Mouse (Mus musculus) liver (tissue): Measurements from ENCODE around the gene Cgn.

Experiments used
- DNase-seq: peaks from one replicate; pipeline ENCODE4 v3.0.0-alpha.2; 2020; ENCODE audit warnings: mixed read lengths

Cgn gene

DNA sequence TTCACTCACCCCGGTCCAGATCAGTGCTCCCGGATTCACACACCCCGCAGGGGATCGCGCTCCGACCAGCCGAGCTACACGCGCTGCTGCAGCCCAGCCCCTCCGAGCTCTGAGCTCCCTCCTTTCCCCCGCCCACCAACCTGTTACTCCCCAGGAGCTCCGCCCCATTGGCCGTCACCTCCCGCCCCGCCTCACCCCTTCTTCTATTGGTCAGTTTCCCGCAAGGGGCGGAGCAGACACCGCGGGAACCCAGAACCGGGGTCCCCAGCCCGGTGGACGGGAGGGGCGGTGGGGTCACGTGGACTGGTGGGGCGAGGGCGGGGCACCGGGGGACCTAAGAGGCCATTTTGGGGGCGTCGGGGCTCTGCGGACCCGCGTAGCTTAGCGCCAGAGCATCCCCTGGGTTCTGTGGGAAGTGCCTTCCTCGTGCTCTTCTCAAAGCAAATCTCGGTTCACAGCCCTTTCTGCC lies at the start of gene Cgn:
Gene Cgn, minus strand, starts transcription at position 126 of the 469 bp plus-strand sequence.
- DNase-seq = peak; percentile 90

DNA sequence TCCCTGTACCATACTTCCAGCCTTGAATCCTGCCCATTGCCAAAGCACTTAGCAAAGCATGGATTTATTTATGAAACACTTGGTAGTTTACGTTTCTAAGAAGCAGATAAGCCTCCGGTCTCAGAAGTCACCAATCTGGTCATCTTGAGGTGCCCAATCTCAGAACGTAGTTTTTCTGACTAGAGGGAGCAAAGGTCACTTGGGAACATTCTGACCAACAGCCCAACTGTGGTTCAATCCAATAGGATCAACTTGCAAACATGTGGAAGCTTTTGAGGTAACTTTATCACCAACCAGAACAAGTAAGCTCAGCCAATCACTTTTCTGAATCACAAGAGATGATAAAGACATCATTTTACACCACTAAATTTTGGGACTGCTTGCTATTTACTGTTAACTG lies 49.1 kb upstream of the Cgn start:
- no peak for DNase-seq

DNA sequence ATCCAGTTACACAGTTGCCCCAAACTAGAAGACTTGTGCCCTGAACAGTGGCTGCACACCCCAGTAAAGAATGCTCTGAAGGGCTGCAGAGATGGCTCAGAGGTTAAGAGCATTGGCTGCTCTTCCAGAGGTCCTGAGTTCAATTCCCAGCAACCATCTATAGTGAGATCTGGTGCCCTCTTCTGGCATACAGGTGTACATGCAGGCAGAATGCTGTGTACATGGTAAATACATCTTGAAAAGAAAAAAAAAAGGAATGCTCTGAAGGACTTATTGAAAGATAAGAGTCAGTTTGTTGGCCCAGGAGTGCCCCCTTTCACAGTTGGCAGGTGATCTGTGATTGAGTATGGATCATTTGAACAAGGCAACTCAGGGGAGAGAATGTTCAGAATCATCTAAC lies 47.1 kb upstream of the Cgn start:
- no peak for DNase-seq

DNA sequence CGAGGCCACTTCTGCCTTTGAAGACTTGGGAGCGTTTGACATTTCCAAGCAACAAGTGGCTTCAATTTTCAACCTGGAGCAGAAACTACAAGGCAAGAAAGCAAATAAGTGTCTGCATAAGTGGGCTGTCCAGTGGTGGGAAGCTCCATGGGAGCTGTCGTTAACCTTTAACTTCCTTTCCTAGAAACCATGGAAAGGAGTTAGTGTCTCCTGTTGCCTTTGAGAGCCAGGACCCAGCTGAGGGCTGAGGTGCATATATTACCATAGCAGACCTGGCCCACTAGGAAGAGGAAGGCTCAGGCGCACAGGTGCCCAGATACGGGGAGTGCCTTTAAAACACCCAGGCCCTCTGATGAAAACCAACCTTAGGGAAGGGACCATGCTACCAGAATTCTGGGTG lies 46.4 kb upstream of the Cgn start:
- no peak for DNase-seq

DNA sequence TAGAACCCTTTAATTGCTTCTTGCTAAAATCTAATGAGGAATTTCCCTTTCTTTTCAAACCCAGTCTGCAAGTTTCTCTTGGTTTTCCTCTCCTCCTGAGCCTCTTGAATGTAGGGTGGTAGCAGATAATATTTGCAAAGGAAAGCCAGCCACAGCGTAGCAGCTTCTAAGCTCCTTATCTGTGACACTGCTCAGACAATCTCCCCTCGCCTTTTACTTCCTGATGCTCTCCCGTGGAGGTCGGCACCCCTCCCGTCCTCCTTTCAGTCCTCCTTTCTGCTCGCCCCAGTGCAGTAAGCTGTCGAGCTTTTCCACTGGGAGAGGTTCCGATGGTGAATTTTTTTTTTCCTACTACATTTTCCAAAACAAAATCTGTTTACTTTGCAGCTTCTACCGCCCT lies 45.8 kb upstream of the Cgn start:
- DNase-seq = peak; percentile 24

DNA sequence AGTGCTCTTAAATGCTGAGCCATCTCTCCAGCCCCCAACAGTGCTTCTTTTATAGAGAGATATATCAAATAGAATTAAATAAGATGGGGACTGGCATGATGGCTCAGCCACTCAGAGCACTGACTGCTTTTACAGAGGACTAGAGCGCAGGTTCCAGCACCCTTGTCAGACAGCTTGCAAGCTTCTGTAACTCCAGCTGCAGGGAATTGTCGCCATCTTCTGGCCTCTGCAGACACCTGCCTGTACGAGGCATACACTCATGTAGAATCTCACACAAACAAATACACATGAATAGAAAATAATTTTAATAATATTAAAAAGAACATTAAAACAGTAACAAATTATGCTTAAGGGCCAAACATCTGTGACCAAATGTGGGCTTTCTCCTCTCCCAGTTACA lies 37.8 kb upstream of the Cgn start:
- DNase-seq = no peak

DNA sequence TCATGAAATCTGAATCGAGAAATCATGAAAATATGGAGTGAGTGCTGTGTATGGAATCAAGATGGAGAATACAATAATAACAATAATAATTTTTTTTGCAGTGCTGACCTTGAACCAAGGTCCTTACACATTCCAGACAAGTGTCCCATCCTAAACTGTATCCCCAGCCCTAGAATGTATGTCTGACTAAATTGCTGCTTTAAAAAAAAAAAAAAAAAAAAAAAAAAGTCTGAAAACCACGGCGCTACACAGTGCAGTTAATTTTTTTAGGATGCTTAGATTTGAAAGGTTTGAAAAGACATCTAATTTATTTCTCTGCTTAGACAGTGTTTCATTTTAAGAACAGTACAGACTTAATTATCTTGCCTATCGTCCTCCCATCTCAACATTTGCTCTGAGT lies 35.8 kb upstream of the Cgn start:
- no peak for DNase-seq

DNA sequence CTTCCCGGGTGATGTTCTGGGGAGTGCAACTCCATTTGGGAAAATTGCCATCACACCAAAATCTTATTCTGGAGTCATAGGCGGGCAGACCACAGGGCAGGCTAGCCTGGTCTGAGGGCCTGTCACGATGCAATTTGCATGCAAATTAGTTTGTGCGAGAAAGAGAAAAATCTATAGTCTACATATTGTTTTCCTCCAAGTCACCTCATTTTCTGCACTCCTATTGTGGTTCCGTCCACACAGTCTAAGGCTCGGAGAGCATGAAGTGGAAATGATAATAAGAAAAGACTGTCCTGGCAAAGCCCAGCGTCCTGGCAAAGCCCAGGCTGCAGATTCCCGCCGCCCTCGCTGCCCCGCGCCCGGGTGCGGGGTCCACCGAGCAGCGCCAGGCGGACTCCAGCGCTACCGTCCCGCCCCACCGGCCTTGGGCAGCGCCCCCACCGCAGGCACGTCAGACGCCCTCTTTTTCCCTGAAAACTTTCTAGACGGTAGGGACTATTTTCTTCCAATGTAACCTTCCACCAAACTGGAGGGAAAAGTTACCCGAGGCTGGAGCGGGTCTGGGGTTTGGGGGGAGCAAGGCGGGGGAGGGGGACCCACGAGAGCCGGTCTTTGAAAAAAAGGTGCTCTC lies 34.8 kb upstream of the Cgn start:
- peak; percentile 50 for DNase-seq

DNA sequence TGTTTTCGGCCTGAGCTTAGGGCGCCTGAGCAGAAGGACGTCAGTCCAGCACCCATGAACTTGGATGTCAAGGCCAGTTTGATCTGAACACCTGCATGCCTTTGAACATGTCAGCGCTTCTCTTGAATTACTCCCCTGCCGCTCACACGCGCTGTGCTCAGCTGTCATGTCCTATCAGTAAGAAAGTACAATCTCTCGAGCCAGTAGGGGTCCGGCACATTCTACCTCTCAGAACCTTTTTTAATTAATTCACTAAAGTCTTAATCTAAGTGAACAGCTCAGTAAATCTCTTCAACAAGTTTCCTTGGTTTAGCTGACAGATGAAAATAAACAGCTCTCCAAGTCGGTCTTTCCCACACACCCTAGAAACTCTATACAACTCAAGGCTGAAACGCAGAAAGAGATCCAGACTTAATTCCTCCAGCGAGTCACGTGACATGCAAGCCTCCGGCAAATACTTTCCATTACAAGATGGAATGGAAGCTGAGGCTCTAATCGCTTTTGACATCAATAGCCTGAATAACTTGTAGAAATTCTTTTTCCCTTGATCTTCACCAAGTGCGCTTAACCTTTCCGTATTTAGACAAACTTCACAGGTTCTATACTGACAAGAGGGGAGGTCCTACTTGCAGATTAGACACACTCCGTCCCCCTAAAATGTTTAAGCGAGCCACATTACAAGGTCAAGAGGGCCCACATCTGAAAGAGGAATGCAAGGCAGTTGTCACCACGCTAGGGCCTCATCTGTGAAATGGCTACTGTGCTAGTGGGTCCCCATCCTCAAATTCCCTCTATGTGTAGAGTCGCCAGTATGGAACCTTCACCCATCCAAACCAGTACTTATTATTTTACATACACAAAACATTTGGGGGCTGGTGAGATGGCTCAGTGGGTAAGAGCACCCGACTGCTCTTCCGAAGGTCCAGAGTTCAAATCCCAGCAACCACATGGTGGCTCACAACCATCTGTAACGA lies 33.4 kb upstream of the Cgn start:
- DNase-seq = no peak

DNA sequence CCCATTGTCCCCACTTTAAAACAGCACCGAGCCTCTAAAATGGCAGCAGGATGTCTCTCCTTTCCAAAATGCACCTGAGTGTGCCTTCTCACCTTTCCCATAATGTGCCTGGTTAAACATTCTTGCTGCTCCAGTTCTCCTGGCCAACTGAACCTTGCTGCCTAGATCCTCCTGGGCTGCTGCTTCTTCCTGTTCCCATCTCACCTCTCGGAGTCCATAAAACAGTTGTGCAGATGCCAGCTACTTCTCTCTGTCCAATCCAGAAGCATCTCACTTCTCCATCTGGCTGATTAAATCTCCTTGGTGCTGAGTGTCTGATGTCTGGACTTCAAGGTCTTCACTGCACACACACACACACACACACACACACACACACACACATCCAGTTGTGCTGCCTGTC lies 31.4 kb upstream of the Cgn start:
- no peak for DNase-seq

DNA sequence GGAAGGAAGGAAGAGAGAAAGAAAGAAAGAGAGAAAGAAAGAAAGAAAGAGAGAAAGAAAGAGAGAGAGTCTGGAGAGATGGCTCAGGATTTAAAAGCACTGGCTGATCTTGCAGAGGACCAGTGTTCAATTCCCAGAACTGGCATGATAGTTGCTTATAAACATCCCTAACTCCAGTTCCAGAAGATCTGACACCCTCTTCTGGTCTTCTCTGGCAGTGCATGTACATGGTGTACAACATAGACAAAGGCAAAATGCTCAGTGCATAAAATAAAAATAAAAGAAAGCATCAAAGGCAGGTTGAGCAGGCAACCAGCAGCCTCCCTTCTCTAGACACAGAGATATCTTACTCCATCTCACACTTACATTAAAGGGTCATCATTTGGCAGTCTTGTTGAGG lies 29.3 kb upstream of the Cgn start:
- DNase-seq = no peak

DNA sequence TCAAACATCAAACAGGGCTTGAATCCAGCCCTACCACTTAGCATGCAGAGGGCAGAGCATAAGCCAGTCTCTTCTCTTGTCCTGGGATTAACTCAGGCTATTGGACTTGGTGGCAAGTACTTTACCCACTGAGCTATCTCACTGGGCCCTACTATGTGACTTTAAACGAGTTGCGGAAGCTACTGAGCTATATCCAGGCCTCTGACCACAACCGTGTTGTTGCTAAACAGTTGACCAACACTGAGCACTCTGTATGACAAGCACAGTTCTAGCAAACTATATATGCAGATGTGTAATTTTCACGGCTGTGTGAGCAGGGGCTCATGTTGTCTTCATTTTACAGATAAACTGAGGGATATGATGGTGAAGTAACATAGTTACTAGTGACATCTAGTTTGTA lies 28.4 kb upstream of the Cgn start:
- DNase-seq = no peak

DNA sequence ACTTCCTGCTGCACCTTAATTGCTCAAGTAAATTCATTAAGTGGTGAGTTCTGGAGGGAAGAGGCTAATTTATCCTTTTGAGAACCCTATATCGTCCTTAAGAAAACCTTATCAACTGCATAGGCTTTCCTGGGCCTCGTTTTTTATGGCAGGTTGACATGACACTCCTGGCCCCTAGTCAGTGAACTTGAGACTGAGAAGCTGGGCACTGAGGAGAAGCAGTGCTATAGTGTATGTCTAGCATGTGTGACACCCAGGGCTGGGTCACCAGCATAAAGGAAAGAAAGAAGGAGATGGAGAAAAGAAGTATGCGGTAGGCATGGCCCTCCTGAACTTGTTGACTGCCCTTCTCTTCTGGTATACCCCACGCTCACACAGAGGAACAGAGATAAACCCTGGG lies 27.8 kb upstream of the Cgn start:
- DNase-seq = no peak

DNA sequence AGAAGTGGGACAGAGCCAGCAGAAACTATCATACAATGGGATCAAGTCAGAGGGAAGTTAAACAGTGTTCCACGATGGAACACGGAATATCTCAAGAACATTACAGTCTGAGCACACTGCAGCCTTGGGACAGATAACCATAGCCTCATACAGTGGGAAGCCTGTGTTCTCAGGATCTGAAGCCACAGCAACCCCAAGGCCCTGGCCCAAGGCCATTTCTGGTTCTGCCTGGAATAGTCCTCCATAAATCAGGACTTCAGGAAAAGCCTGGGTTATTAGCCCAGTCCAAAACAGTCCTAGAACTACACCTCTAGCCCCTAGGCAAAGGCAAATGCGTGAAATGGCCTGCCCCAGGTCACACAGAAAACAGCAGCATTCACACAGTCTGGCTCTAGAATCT lies 27.4 kb upstream of the Cgn start:
- no peak for DNase-seq

DNA sequence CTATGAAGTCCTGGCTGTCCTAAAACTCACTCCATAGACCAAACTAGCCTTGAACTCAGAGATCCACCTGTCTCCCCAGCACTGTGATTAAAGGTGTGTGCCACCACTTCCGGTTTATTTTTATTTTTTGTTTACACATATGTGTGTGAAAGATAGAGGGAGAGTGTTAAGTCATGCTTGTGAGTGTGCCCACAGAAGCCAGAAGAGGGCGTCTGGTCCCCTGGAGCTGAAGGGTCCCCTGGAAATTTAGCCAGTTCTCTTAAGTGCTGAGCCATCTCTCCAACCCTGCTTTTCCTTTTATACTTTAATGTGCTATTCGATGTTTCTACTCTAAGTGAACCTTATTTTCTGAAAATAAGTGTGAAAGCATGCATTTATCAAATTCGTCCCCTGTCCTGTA lies 25.3 kb upstream of the Cgn start:
- DNase-seq = peak; percentile 36

DNA sequence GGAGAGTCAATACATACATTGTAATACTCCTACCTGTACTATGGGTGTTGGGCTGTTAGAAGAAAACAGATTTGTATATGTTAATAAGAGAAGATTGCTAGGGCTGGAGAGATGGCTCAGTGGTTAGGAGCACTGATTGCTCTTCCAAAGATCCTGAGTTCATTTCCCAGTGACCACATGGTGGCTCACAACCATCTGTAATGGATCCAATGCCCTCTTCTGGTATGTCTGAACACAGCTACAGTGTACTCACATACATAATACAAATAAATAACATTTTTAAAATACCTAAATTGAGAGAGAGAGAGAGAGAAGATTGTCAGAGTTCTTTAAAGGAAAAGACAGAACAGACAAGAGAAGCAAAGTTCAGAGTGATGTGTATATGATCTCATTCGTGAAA lies 22.0 kb upstream of the Cgn start:
- DNase-seq = no peak

DNA sequence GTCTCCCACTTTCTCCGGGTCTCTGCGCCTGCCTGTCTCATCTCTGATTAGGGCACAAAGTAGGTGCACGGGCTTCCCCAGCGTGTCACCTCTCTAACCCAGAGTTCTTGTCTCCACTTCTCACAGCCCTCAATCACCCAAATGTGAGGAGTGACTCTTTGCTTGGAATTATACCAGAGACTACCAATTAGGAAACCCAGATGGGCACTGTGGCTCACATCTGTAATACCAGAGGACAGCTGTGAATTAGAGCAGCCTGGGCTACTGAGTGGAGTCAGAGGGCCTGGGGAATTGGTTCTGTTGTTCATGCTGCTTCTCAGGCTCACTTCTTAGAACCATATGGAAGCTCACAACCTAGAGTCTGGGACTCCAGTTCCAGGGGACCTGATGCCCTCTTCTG lies 18.7 kb upstream of the Cgn start:
- no peak for DNase-seq

DNA sequence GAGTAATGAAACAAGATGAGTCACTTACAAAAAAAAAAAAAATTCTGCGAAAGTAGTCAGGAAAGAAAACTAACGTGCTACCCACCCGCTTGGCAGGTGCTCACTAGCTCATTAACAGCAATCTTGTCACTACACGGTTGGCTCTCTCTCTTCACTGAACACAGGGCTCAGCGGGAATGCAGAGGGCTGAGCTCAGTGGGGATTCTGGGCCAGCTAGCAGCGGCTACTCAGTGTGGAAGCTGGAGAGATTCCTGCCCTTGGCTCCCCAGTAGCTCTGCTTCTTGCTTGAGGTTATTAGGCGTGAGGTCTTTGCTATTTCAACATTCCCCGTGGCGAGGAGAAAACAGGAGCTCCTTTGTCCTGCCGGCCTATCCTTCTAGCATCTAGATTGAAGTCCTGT lies 17.9 kb upstream of the Cgn start:
- no peak for DNase-seq

DNA sequence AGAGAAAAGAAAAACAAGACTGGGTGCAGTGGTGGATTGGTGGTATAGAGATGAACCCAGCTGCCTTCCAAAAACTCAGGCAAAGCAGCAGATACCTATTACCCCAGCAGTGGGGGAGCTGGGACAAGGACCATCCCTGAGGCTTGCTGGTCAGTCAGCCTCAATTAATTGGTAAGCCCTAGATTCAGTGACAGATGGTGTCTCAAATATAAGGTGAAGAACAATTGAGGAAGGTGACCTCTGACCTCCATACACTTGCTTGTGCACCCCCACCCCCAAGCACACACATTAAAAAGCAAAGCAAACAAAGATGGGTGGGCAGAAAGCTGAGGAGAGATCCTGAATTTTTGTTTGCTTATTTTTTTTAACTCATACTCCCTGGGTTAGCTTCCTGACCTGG lies 9.9 kb upstream of the Cgn start:
- no peak for DNase-seq

DNA sequence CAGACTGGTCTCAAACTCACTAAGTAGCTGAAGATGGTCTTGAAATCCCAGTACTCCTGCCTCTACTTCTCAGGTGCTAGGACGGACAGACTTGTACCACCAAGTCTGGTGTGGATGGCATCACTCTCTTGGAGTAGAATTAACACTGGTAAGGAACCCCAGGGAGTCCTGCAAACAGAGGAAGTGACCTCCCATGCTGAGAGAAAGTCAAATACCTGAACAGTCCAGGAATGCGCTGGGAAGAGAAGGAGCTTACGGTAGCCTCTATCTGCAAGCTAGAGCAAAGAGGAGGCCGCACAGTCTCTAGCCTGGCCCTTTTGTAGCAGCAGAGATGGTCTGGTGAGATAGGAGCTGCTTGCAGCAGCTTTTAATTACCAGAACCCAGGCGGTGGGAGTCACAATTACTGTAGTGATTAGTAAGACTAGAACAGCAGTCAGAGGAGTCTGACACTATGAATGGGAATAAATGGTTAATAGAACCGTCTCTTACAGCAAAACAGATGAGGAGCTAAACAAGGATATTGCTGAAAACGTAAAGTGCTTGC lies 9.4 kb upstream of the Cgn start:
- no peak for DNase-seq

DNA sequence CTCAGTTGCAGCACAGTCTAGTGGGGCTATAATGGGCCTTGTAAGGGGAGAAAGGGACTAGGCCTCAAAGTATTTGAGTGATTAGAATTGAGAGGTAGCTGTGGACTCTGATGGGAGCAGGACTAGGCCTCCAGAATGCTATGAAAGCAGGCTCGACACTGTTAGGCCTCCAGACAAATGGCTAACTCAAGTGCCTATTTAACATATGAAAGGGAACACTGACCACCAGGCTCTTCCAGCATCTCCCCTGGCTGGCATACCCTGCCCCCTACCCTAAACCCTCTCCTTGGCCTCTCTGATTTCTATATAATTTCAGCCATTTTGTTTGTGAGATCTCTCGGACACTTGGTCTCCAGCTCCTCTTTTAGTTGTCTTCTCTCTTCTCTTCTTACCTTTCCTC lies 8.1 kb upstream of the Cgn start:
- no peak for DNase-seq

DNA sequence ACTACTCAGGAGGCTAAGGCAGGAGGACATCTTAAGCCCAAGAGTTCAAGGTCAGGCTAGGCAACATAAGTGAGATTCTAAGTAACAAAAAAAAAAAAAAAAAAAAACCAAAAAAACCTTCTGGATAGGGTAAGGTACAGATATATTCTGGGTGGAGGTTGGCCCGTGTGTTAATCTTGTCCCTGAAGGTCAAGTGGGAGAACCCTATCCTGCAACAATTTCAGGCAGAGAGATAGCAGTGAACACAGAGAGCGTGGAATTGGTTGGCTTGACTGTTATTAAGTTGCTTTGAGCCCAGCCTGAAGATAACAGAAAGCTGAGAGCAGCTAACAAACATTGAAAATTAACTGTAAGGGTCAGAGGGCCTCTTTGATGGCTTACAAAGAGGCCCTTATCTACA lies 7.4 kb upstream of the Cgn start:
- no peak for DNase-seq

DNA sequence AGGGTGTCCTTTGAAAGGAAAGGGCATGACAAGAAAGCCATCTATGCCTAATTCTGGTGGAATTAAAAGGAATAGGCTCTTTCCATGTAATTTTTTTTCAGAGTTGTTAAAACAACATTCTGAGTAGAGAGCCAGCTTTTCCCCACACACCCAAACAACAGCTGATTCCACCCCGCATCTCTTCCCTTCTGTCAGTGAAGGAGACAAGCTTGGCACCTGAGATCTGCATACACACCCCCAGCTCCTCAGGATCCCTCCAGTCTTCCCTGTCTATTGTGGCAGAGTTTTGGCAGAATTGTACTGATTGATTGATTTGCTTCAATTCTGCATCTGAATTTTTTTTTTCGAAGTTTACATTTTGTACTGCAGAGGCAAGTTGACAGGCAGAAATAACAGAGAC lies 6.0 kb upstream of the Cgn start:
- no peak for DNase-seq

DNA sequence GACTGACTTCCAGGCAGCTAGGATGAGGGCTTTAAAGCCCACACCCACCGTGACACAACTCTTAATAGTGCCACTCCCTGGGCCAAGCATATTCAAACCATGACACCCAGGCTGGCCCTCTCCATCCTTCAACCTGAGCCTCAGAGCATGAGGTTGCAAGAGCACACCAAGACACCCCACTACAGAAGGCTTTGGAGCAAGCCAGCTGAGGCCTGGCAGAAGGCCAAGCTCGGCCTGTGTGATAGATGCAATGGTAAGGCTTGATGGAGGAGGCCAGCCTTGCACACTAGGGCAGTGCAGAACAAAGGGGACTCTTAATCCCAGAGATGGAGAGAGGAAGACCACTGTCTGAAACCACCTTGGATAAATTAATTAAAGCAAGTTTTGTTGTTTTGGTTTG lies 3.2 kb upstream of the Cgn start:
- DNase-seq = no peak
